Mouse (Mus musculus) ES-E14 (cell line): ENCODE data around the gene Rnd1.

ENCODE experiments used
- CHD2 ChIP-seq: IDR thresholded peaks from 2 replicates; pipeline ENCODE4 v1.6.1; 2014; ENCODE audit warnings: mild to moderate bottlenecking, low read depth, low read length, inconsistent platforms
- HCFC1 ChIP-seq: IDR thresholded peaks from 2 replicates; pipeline ENCODE4 v1.6.1; 2012; ENCODE audit warnings: low read length, inconsistent platforms, borderline replicate concordance; ENCODE audit not compliant: insufficient read depth
- MAFK ChIP-seq: IDR thresholded peaks from 2 replicates; pipeline ENCODE4 v1.6.1; 2014; ENCODE audit warnings: mild to moderate bottlenecking, low read depth, low read length, inconsistent platforms; ENCODE audit not compliant: insufficient read depth
- ZC3H11A ChIP-seq: IDR thresholded peaks from 2 replicates; pipeline ENCODE4 v1.6.1; 2012; ENCODE audit warnings: low read depth, mild to moderate bottlenecking, inconsistent platforms, low read length, borderline replicate concordance
- ZNF384 ChIP-seq: IDR thresholded peaks from 2 replicates; pipeline ENCODE4 v1.6.1; 2012; ENCODE audit warnings: low read depth, low read length, inconsistent platforms

DNA sequence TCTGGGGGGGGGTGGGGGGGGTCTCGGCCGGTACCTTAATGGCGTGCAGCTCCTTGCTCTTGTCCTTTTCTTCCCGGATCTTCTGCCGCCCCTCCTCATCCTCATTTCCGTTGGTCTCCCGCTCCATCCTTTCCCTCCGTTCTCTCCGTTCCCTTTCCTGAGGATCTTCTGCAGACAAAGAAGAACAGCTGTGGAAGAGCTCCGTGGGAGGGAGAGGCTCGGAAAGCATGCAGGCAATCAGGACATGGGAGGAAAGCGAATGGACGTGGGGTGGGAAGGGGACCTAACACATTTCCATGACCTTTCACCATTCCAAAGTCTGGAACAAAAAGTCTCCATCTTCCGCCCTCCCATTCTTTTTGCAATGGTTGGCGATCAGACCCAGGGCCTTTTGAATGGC is 25.8 kb downstream of the Rnd1 start:
- TF ChIP-seq ZNF384 (no peak), MAFK (no peak), ZC3H11A (no peak), HCFC1 (no peak), CHD2 (no peak)
